Mouse (Mus musculus): ENCODE measurements around the gene Adora3. TPM values are rescaled to one million over a fixed set of nuclear protein-coding genes. Genes with fewer than 3 reads are reported as not detected.

Gene Adora3
- polyA plus RNA-seq, 1 experiment, result 1.2 TPM

DNA sequence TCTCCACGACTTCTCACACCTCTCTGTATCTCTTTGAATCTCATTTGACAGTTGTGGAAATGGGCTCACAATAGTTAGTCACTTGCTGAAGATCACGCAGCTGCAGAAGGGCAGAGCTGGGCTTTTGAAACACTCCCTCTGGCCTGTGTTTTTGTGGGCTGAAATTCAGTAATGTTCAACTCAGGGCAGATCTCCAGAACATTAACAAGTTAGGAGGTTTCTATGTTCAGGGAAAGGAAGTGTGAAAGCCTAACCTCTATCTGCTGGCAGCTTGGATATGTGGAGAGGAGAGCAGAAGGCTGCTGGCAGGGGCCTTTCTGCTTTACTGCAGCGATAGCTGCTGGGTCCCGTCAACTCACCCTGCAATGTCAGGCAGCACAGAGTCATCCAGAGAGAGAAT lies 19.6 kb downstream of the Adora3 start:
- WGBS, result 65% methylated on average over 4 of the region's 4 CpGs
- DNase-seq, result no peak

DNA sequence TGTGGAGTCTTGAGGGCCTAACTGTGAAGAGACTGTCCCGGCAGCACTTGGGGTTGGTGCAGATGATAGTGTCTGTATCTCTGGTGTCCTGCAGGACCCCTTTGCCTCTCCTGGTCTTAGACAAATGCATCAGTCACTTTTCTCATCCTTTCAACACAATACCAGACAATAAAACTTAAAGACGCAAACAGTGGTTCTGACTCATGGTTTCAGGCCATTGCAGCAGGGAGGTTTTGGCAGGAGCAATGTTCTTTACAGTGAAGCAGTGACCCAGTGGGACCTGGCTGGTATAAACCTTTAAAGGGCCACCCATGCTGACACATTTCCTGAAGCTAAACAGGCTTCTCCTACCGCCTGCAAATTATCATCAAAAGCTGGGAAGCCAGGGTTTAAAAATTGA lies 20.5 kb downstream of the Adora3 start:
- Histone ChIP-seq H3K4me1 (ENCODE audit: control insufficient read depth, insufficient read depth, low read length) (peaks cover 25% of the 10 kb centered on the region), H3K4me3 (replicated peaks; ENCODE audit: extremely low read depth, low read depth, low read length) (no peak overlapping the region)
- 63% methylated on average over 3 of the region's 3 CpGs for WGBS
- no peak for DNase-seq
- TF ChIP-seq POLR2A (IDR thresholded peaks at IDR 0.05; ENCODE audit: borderline replicate concordance, extremely low read depth, low read depth, low read length), result no peak
- TF ChIP-seq CTCF (IDR thresholded peaks at IDR 0.05; ENCODE audit: insufficient read depth, low read length), result no peak

More for the DNA sequence above, 19.6 kb downstream of the Adora3 start:
- TF ChIP-seq CTCF (IDR thresholded peaks at IDR 0.05; ENCODE audit: insufficient read depth, low read length) (no peak), POLR2A (IDR thresholded peaks at IDR 0.05; ENCODE audit: borderline replicate concordance, extremely low read depth, low read depth, low read length) (no peak)
- H3K4me1 ChIP-seq (ENCODE audit: control insufficient read depth, insufficient read depth, low read length), result peaks cover 25% of the 10 kb centered on the region
- no peak overlapping the region for H3K4me3 ChIP-seq (replicated peaks; ENCODE audit: extremely low read depth, low read depth, low read length)

DNA sequence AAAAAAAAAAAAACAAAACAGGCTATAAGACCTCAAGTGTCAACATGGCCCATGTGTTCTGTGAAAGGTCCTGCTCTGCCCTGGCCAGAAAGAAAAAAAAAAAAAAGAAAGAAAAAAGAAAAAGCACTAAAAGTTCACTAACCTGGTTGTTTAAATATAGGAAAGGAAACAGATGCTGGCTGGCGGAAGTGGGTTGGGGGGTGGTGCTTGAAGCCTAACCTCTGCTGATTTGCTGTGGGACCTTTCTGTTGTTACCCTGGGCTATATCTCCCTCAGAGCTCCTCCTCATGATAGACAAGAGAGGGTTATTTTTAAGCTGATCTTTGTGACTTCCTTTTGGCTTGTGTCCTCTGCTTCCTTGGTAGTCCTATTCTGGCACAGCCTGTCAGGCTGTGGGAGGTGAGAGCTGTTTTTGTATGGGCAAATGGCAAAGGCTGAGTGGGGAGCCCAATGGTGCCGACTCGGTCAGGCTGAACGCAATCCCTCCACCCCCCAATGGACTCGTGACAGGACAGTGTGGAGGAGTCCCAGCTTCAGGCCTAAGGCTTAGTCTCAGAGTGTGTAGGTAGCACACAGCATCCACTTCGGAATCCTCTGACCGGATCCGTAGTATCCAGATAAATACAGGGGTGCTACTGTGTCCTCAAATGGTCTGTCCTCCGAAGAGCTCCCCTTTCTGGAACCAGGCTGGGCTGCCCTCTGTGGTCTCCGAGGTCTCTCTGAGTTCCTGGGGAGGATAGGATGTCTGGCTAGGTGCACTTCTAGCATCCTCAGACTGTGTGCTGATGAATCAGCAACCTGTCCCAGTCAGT lies 21.3 kb downstream of the Adora3 start:
- Histone ChIP-seq H3K4me1 (ENCODE audit: control insufficient read depth, insufficient read depth, low read length) (peaks cover 25% of the 10 kb centered on the region), H3K4me3 (replicated peaks; ENCODE audit: extremely low read depth, low read depth, low read length) (no peak overlapping the region)
- no peak for TF ChIP-seq POLR2A (IDR thresholded peaks at IDR 0.05; ENCODE audit: borderline replicate concordance, extremely low read depth, low read depth, low read length)
- TF ChIP-seq CTCF (IDR thresholded peaks at IDR 0.05; ENCODE audit: insufficient read depth, low read length), result no peak
- DNase-seq, result no peak
- WGBS, result 48% methylated on average over 10 of the region's 10 CpGs

DNA sequence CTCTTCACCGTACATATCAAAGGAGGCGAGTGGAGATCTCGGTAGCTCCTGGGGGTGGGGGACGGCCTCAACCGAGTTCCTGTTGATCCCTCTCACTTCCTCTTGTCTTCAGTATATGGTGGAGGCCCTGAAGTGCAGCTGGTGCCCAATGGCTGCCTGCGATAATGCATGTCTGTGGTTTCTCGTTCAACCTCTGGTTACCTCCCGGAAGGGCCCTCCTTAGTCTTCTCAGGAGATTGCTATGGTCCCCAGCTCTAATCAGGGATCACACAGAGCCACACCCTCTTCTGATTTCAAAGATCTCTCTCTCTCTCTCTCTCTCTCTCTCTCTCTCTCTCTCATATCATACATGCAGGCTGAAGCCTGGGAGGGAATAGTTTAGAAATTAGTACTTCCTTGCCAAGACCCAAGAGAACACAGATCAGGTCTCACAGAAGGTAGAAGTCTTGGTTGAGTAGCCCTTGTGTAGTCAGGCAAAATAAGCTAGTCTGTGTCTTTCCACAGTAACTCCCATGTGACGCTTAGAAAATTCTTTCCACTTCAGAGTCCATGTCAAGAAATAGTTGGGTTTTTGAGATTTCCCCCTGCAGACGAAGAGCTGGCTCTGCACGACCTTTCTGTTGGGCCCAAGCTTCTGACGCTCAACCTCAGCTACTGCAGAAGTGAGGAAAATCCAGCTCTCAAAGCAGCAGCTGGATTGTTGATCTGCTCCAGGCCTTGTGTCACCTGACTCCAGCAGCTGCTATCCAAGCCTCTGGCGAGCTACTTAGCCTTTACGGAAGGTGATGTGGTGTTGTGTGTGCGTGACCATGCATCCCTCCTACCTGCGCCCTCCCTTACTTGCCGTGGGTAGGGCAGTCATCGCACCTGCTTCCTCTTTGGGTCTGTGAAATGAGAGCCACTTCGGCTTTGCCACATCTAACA lies 22.2 kb downstream of the Adora3 start:
- no peak for TF ChIP-seq POLR2A (IDR thresholded peaks at IDR 0.05; ENCODE audit: borderline replicate concordance, extremely low read depth, low read depth, low read length)
- TF ChIP-seq CTCF (IDR thresholded peaks at IDR 0.05; ENCODE audit: insufficient read depth, low read length), result no peak
- DNase-seq, result no peak
- 57% methylated on average over 19 of the region's 19 CpGs for WGBS
- peaks cover 25% of the 10 kb centered on the region for H3K4me1 ChIP-seq (ENCODE audit: control insufficient read depth, insufficient read depth, low read length)
- no peak overlapping the region for H3K4me3 ChIP-seq (replicated peaks; ENCODE audit: extremely low read depth, low read depth, low read length)

DNA sequence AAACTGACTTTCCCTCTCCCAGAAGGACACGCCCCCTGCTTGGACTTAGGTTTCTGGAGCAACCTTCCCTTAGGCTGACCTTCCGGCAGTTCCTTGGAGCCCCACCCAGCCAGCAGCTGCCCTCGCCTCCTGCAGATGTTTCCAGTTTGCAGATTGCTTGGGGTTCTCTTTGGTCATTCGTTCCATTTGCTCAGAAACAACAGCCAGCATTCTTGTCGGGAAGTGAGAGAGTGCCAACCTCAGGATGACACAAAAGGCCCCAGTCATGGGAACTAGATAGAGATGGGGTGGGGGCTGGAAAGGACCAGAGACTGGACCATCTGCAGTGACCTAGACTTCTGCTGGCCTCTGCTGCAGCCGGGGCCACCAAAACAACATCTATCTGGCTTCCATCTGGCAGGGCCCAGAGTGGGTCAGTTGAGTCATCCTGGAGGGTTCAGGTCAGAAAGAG lies 23.3 kb downstream of the Adora3 start:
- H3K4me3 ChIP-seq (replicated peaks; ENCODE audit: extremely low read depth, low read depth, low read length), result no peak overlapping the region
- TF ChIP-seq CTCF (IDR thresholded peaks at IDR 0.05; ENCODE audit: insufficient read depth, low read length) (no peak), POLR2A (IDR thresholded peaks at IDR 0.05; ENCODE audit: borderline replicate concordance, extremely low read depth, low read depth, low read length) (no peak)
- DNase-seq, result no peak
- WGBS, result 26% methylated on average over 6 of the region's 6 CpGs
- H3K4me1 ChIP-seq (ENCODE audit: control insufficient read depth, insufficient read depth, low read length), result peaks cover 25% of the 10 kb centered on the region

DNA sequence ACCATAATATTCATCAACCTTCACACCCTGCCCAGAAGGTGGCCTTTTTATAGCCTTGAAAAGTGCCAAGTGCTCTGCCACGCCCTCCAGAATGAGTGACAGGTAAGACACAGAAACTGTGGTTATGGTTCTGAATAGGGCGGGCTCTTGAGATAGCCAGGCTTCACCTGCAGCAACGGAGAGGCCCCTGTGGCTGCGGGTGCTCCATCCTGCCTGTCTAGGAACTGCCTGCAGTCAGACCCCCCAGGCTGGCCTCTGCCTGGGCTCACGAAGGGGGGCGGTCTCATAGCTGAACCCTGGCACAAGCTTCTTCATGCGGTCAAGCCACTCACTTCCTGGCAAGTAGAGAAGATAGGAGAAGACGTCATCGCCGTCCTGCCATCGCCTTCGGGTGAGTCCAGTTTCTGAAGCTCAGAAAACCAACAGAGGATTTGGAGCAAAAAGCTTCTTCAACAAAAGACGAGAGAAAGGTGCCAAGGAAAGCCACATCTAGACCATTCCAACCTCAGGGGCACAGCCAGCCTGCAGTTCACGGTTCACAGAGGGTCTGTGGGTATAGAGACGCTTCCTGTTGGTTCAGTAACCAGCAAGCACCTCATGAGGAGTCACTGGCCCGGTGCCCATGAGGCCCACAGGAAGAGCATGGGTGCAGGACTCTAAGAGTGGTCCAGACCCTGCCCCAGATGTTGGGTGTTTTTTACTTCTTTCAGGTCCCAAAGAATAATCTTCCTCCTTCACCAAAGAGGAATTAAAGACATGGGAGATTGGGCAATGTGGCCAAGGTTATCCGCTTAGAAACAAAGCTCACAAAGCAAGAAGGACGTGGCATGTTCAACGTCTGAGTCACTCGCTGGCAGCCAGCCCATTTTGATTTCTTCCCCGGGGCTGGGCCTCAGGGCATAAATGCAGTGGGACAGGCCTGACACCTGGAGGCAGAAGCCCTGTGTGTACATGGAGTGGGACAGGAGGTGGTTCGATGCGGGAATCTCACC lies 24.2 kb downstream of the Adora3 start:
- Histone ChIP-seq H3K4me1 (ENCODE audit: control insufficient read depth, insufficient read depth, low read length) (peaks cover 25% of the 10 kb centered on the region), H3K4me3 (replicated peaks; ENCODE audit: extremely low read depth, low read depth, low read length) (no peak overlapping the region)
- WGBS, result 35% methylated on average over 23 of the region's 23 CpGs
- peak; percentile 91 for DNase-seq
- TF ChIP-seq CTCF (IDR thresholded peaks at IDR 0.05; ENCODE audit: insufficient read depth, low read length) (peak; percentile 90), POLR2A (IDR thresholded peaks at IDR 0.05; ENCODE audit: borderline replicate concordance, extremely low read depth, low read depth, low read length) (no peak)

DNA sequence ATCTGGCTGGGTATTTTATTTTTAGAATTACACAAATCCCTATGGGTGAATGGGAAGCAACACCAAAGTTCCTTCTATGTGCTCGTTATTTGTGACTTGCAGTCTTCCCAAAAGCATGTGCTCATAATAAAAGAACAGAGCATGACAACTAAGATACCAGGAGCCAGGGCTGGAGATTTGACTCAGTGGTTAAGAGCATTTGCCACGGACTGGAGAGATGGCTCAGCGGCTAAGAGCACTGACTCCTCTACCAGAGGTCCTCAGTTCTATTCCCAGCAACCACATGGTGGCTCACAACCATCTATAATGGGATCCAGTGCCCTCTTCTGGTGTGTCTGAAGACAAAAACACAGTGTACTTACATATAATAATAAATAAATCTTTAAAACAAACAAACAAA lies 26.2 kb downstream of the Adora3 start:
- DNase-seq, result no peak
- peaks cover 23% of the 10 kb centered on the region for H3K4me1 ChIP-seq (ENCODE audit: control insufficient read depth, insufficient read depth, low read length)
- WGBS, result 75% methylated on average over 3 of the region's 3 CpGs
- TF ChIP-seq CTCF (IDR thresholded peaks at IDR 0.05; ENCODE audit: insufficient read depth, low read length) (no peak), POLR2A (IDR thresholded peaks at IDR 0.05; ENCODE audit: borderline replicate concordance, extremely low read depth, low read depth, low read length) (no peak)
- no peak overlapping the region for H3K4me3 ChIP-seq (replicated peaks; ENCODE audit: extremely low read depth, low read depth, low read length)

DNA sequence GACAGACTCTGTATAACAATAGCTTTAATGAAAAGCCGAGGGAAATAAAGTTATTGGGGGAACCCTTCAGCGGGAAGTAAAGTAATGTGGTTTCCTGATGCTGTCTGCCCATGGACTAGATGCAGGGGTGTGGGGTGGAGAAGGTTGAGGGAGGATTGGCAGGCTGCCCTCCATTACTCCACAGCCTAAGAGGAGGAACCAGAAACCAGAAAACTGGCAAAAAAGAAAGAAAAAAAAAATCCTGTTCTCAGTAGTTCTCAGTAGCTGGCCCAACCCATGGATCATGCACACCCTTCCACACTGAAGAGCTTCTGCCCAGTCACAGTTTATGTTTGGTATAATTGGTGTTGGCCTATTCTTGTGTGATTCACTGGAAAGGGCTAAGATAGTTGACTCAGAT lies 27.7 kb downstream of the Adora3 start:
- no peak for DNase-seq
- Histone ChIP-seq H3K4me3 (replicated peaks; ENCODE audit: extremely low read depth, low read depth, low read length) (no peak overlapping the region), H3K4me1 (ENCODE audit: control insufficient read depth, insufficient read depth, low read length) (peaks cover 13% of the 10 kb centered on the region)
- TF ChIP-seq POLR2A (IDR thresholded peaks at IDR 0.05; ENCODE audit: borderline replicate concordance, extremely low read depth, low read depth, low read length) (no peak), CTCF (IDR thresholded peaks at IDR 0.05; ENCODE audit: insufficient read depth, low read length) (no peak)
- WGBS, result 52% methylated on average over 2 of the region's 2 CpGs
